In genomic region chr5:93283109-93283508, GRCm38 (mm10) we compare ENCODE assay signal across 11 mouse cellular contexts. TPM values are rescaled to one million over a fixed set of nuclear protein-coding genes. Genes with fewer than 3 reads are reported as not detected.
DNase-seq lines count a peak whose midpoint lies in the region; ATAC-seq and TF ChIP-seq lines count a peak whose summit lies in the region.
"Had no signal": no experiment of that assay in that cellular context is flagged by ENCODE, and none has a peak within 500 bp of the region (broad histone marks: within the 10 kb centered on the region; RNA-seq: fewer than 3 reads in every experiment).

No protein-coding gene starts in this region.

- TF ChIP-seq CTCF in lung, postnatal 0 days (IDR thresholded peaks at IDR 0.05), result no peak

- WGBS in lung, postnatal 0 days, result 55% methylated on average over 7 of the region's 7 CpGs
- 90% methylated on average over 7 of the region's 7 CpGs for WGBS in forebrain, embryonic 15.5 days

- no peaks in the 10 kb centered on the region for H3K9me3 ChIP-seq in lung, postnatal 0 days (ENCODE audit: low read length)
- H3K9me3 ChIP-seq in forebrain, embryonic 15.5 days, result no peaks in the 10 kb centered on the region

- H3K9ac ChIP-seq in lung, postnatal 0 days (replicated peaks; ENCODE audit: low read depth), result no peak overlapping the region
- H3K9ac ChIP-seq in forebrain, embryonic 15.5 days (replicated peaks), result no peak overlapping the region

- no peaks in the 10 kb centered on the region for H3K27me3 ChIP-seq in lung, postnatal 0 days (replicated peaks; ENCODE audit: insufficient read depth, low read length)
- H3K27me3 ChIP-seq in forebrain, embryonic 15.5 days, result no peaks in the 10 kb centered on the region
- H3K27me3 ChIP-seq: Patski had no signal

- peak; percentile 46 for DNase-seq in testis, postnatal 10 days (ENCODE audit: low spot score)
- DNase-seq in testis, postnatal 14 days (ENCODE audit: low spot score), result no peak
- peak; percentile 51 for DNase-seq in heart, adult 8-10 months (ENCODE audit: low spot score)
- DNase-seq in lung, postnatal 0 days (ENCODE audit: low spot score), result peak; percentile 64
- no peak for DNase-seq in thymus, adult 18-20 months
- DNase-seq in layer of hippocampus, postnatal 36 days, result no peak

- peak overlapping the region; percentile 75; the same call in 1 of the 2 replicates for H3K27ac ChIP-seq in lung, postnatal 0 days (ENCODE audit: low read length)
- no peak overlapping the region for H3K27ac ChIP-seq in forebrain, embryonic 15.5 days (replicated peaks)
- H3K27ac ChIP-seq: kidney, postnatal 0 days had no signal

- H3K4me1 ChIP-seq in lung, postnatal 0 days (ENCODE audit: insufficient read depth, low read depth, low read length), result no peaks in the 10 kb centered on the region
- no peaks in the 10 kb centered on the region for H3K4me1 ChIP-seq in forebrain, embryonic 15.5 days

- no peak overlapping the region for H3K4me2 ChIP-seq in lung, postnatal 0 days (replicated peaks; ENCODE audit: low read depth, low read length)
- no peak overlapping the region for H3K4me2 ChIP-seq in forebrain, embryonic 15.5 days (replicated peaks)
- H3K4me2 ChIP-seq: liver, embryonic 11.5 days had no signal

- TF ChIP-seq EP300 in lung, postnatal 0 days (IDR thresholded peaks at IDR 0.05), result no peak

- H3K36me3 ChIP-seq in lung, postnatal 0 days (ENCODE audit: insufficient read depth, low read length), result no peaks in the 10 kb centered on the region
- H3K36me3 ChIP-seq in forebrain, embryonic 15.5 days, result peaks cover 3% of the 10 kb centered on the region; the same call in 1 of the 2 replicates

- no peak overlapping the region for H3K4me3 ChIP-seq in lung, postnatal 0 days (ENCODE audit: low read depth, low read length)
- H3K4me3 ChIP-seq in forebrain, embryonic 15.5 days, result no peak overlapping the region

- ATAC-seq in lung, postnatal 0 days, result peak; percentile 62
- no peak for ATAC-seq in forebrain, embryonic 15.5 days (replicated peaks)
- ATAC-seq: hindbrain, embryonic 16.5 days; Patski had no signal

RNA-seq across cellular contexts. Expression of gene Ccng2, which starts 16.1 kb away (rescaled TPM):
- total RNA-seq in heart, adult 8-10 months (2022), result 10 to 100 TPM; 10.4 to 12.9 (median 11.6) TPM
- 50.2 and 51.2 TPM in 2 replicates for polyA plus RNA-seq in lung, postnatal 0 days (2015; fragmentation: Nextera tagmentation; extraction: Ambion mirVana)
- polyA plus RNA-seq in forebrain, embryonic 15.5 days (2015; fragmentation: Nextera tagmentation; extraction: Ambion mirVana), result 177 and 187 TPM in 2 replicates
- total RNA-seq in layer of hippocampus, postnatal 36 days (2021), result 10 to 100 TPM; 49.1 to 54.8 TPM

Comparison
In these comparisons a context has a peak if more than half of its experiments do, and no peak if none do; other contexts are left out.
1. DNase-seq: peak in testis, postnatal 10 days (single experiment), heart, adult 8-10 months (single experiment) and lung, postnatal 0 days (single experiment); none in testis, postnatal 14 days (single experiment), thymus, adult 18-20 months (0 of 2) and layer of hippocampus, postnatal 36 days (0 of 2).